Mouse (Mus musculus): ENCODE results near the gene Zcchc7. TPM values are rescaled to one million over a fixed set of nuclear protein-coding genes. Genes with fewer than 3 reads are reported as not detected.

The Zcchc7 gene
- polyA plus RNA-seq, 1 experiment from 2014 or later: 40.1 TPM

GRCm38 (mm10) chr4:44710701-44711097 lies 45.0 kb upstream of the Zcchc7 start:
- no peak overlapping the region for H3K4me2 ChIP-seq (ENCODE audit: low read length)
- 1% methylated on average over 30 of the region's 30 CpGs for WGBS
- no peak overlapping the region for H3K9ac ChIP-seq (ENCODE audit: low read depth, low read length)
- no peaks in the 10 kb centered on the region for H3K9me3 ChIP-seq (replicated peaks; ENCODE audit: low read length)
- H3K27me3 ChIP-seq (ENCODE audit: insufficient read depth, low read length): peaks cover 89% of the 10 kb centered on the region
- TF ChIP-seq CTCF (IDR thresholded peaks at IDR 0.05; ENCODE audit: low read depth): no peak
- DNase-seq (ENCODE audit: low spot score) (no peak), ATAC-seq (replicated peaks; ENCODE audit: low FRiP score, low read depth) (no peak)
- H3K4me3 ChIP-seq (replicated peaks; ENCODE audit: low read depth, low read length): no peak overlapping the region
- peaks cover 6% of the 10 kb centered on the region; the same call in 1 of the 2 replicates for H3K4me1 ChIP-seq (replicated peaks; ENCODE audit: insufficient read depth, low read length)
- H3K27ac ChIP-seq: no peak overlapping the region
- H3K36me3 ChIP-seq (ENCODE audit: insufficient read depth, low read length): no peaks in the 10 kb centered on the region

DNA sequence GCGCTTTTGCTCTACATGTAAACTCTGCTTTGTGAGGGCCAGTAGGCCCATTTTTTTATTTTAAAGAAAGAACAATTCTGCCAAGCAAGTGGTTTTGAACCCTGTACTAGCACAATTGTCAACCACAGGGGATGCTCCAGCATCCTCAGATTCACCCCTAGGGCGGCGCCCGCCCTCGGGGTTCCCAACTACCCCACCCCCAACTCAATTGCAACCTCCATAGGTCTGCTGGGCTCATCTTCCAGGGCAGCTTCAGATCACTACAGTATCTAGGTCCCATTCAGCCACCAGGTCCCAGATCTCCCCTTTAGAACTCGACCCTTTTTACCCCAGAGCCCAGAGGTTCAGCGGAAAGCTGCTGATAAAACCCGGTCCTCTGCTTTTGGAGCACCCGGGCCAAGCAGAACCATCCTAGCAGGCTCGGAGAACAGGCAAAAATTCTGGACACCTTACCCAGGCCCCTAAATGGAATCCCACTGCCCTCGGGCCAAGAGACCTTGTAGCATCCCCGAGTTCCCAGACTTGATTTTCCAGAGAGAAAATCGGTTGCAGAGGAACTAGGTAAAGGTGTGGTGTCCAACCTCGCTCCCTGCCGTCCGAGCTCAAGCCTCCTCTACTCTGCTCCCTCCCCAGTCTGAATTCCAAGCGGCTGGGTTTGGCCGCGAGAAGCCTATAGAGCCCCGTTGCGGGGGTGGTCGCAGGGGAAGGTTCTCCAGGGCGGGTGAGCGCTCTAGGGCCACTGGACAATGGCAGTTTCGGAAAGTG lies 44.4 kb upstream of the Zcchc7 start:
- WGBS: 2% methylated on average over 25 of the region's 25 CpGs
- H3K4me2 ChIP-seq (ENCODE audit: low read length): no peak overlapping the region
- no peaks in the 10 kb centered on the region for H3K9me3 ChIP-seq (replicated peaks; ENCODE audit: low read length)
- DNase-seq (ENCODE audit: low spot score) (no peak), ATAC-seq (replicated peaks; ENCODE audit: low FRiP score, low read depth) (no peak)
- no peak overlapping the region for H3K9ac ChIP-seq (ENCODE audit: low read depth, low read length)
- TF ChIP-seq CTCF (IDR thresholded peaks at IDR 0.05; ENCODE audit: low read depth): no peak
- H3K4me1 ChIP-seq (replicated peaks; ENCODE audit: insufficient read depth, low read length): peaks cover 6% of the 10 kb centered on the region; the same call in 1 of the 2 replicates
- H3K4me3 ChIP-seq (replicated peaks; ENCODE audit: low read depth, low read length): no peak overlapping the region
- no peak overlapping the region for H3K27ac ChIP-seq
- H3K36me3 ChIP-seq (ENCODE audit: insufficient read depth, low read length): no peaks in the 10 kb centered on the region
- peaks cover 85% of the 10 kb centered on the region for H3K27me3 ChIP-seq (ENCODE audit: insufficient read depth, low read length)

- peaks cover 84% of the 10 kb centered on the region for H3K27me3 ChIP-seq (ENCODE audit: insufficient read depth, low read length)
- H3K4me1 ChIP-seq (replicated peaks; ENCODE audit: insufficient read depth, low read length): peaks cover 6% of the 10 kb centered on the region; the same call in 1 of the 2 replicates
- H3K4me3 ChIP-seq (replicated peaks; ENCODE audit: low read depth, low read length): no peak overlapping the region
- H3K27ac ChIP-seq: no peak overlapping the region
- no peak for TF ChIP-seq CTCF (IDR thresholded peaks at IDR 0.05; ENCODE audit: low read depth)
- H3K36me3 ChIP-seq (ENCODE audit: insufficient read depth, low read length): no peaks in the 10 kb centered on the region
- no peak overlapping the region; the same call in 1 of the 2 replicates for H3K4me2 ChIP-seq (ENCODE audit: low read length)
- H3K9ac ChIP-seq (ENCODE audit: low read depth, low read length): no peak overlapping the region
- WGBS: 3% methylated on average over 25 of the region's 25 CpGs
- no peak for ATAC-seq (replicated peaks; ENCODE audit: low FRiP score, low read depth)
- DNase-seq (ENCODE audit: low spot score): peak; percentile 19
- no peaks in the 10 kb centered on the region for H3K9me3 ChIP-seq (replicated peaks; ENCODE audit: low read length)
These were observed 43.5 kb upstream of the Zcchc7 start for GRCm38 (mm10) chr4:44712051-44712700.

DNA sequence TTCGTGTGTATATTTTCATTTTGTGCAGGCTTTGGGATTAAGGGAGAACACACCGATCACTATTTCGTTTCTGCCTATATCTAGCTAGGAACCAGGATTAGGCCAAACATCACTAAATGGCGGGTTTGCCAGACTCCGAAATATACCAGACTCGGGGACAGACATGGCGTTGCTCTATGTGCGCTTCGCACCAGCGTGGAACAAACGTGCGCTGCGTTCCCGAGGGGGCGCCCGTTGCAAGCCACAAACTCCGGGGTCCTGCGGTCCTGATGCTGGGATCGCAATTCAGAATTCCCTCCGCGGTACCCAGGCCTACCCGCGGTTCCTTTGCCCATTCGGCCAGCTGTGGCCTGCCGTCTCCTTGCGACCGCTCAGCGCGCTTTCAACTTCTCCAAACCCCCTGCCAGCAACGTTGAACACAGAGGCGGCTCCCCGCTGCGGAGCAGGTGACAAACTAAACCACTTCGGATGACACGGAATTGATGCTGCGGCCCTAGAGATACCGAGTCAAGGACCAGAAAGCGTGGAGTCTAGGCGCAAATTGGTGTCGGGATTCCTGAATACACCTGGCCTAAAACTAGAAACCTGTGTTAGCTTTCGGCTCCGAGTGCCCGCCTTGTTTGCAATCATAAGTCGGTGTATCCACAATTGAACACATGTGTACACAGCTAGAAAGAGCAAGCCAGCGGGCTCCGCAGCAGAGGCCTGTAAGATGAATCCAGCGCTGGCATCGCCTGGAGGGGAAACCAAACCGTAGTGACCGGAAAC lies 42.7 kb upstream of the Zcchc7 start:
- ATAC-seq (replicated peaks; ENCODE audit: low FRiP score, low read depth) (no peak), DNase-seq (ENCODE audit: low spot score) (peak; percentile 15)
- H3K9me3 ChIP-seq (replicated peaks; ENCODE audit: low read length): no peaks in the 10 kb centered on the region
- H3K27ac ChIP-seq: no peak overlapping the region
- TF ChIP-seq CTCF (IDR thresholded peaks at IDR 0.05; ENCODE audit: low read depth): no peak
- peaks cover 6% of the 10 kb centered on the region; the same call in 1 of the 2 replicates for H3K4me1 ChIP-seq (replicated peaks; ENCODE audit: insufficient read depth, low read length)
- H3K4me2 ChIP-seq (ENCODE audit: low read length): no peak overlapping the region
- 0 out of 2 replicates have a peak overlapping the region, but pooled peaks have one; percentile 13 for H3K4me3 ChIP-seq (replicated peaks; ENCODE audit: low read depth, low read length)
- H3K9ac ChIP-seq (ENCODE audit: low read depth, low read length): no peak overlapping the region
- H3K36me3 ChIP-seq (ENCODE audit: insufficient read depth, low read length): no peaks in the 10 kb centered on the region
- WGBS: 1% methylated on average over 50 of the region's 50 CpGs
- H3K27me3 ChIP-seq (ENCODE audit: insufficient read depth, low read length): peaks cover 82% of the 10 kb centered on the region

GRCm38 (mm10) chr4:44713554-44714051 lies 42.1 kb upstream of the Zcchc7 start:
- H3K9me3 ChIP-seq (replicated peaks; ENCODE audit: low read length): no peaks in the 10 kb centered on the region
- DNase-seq (ENCODE audit: low spot score): peak; percentile 3
- no peak for TF ChIP-seq CTCF (IDR thresholded peaks at IDR 0.05; ENCODE audit: low read depth)

More at GRCm38 (mm10) chr4:44713554-44714051, 42.1 kb upstream of the Zcchc7 start:
- no peak overlapping the region for H3K4me3 ChIP-seq (replicated peaks; ENCODE audit: low read depth, low read length)
- H3K4me1 ChIP-seq (replicated peaks; ENCODE audit: insufficient read depth, low read length): peaks cover 6% of the 10 kb centered on the region; the same call in 1 of the 2 replicates
- no peak for ATAC-seq (replicated peaks; ENCODE audit: low FRiP score, low read depth)
- no peaks in the 10 kb centered on the region for H3K36me3 ChIP-seq (ENCODE audit: insufficient read depth, low read length)
- WGBS: under 1% methylated on average over 19 of the region's 19 CpGs
- H3K4me2 ChIP-seq (ENCODE audit: low read length): no peak overlapping the region
- H3K9ac ChIP-seq (ENCODE audit: low read depth, low read length): no peak overlapping the region
- peaks cover 79% of the 10 kb centered on the region for H3K27me3 ChIP-seq (ENCODE audit: insufficient read depth, low read length)
- H3K27ac ChIP-seq: no peak overlapping the region
